Mouse (Mus musculus): Measurements from ENCODE around the gene Spata18.

DNA sequence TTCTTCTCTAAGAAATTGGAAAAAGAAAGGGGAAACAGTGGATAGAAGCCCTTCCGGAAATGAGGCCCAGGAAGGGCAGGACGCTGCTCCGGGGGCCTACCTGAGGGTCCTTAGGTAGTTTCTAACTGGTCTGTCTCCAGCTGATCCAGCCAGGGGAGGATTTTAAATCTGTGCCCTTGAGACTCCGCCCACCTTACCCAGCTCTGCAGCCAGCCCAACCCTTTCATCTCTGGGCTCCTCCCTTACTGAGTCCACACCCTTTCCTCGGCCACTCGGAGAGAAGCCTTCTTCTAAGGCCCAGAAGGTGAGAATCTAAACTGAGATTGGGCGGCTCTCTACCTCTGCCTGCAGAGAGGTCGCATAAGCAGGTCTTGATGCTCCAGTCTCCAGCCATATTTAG is 18.9 kb upstream of the Spata18 start, which contains the start of gene Lrrc66:
- TF ChIP-seq POLR2A (IDR thresholded peaks at IDR 0.05; ENCODE audit: control insufficient read depth, extremely low read depth, insufficient read depth, low read length, poor library complexity), result no peak
- no peak for TF ChIP-seq CTCF (IDR thresholded peaks at IDR 0.05; ENCODE audit: borderline replicate concordance, control insufficient read depth, extremely low read depth, insufficient read depth, low read length, poor library complexity)

Data from thymus, adult 2 months (tissue).